Mouse (Mus musculus) spleen, adult 2 months (tissue): ENCODE measurements at regions not wholly inside any gene's neighbourhood (a gene's known extent, or its start where the extent isn't known, plus 50 kb on each side); places are given as distances from the start of the nearest gene placed in this dataset.

ENCODE experiments used
- DNase-seq, 2 experiments: peaks; one replicate each; pipeline versions ENCODE4 v3.0.0 to v3.0.0-alpha.2; 2012 to 2021; ENCODE audit warnings: low spot score in 2 of 2, low read depth in 1 of 2
- H3K27ac ChIP-seq: fragments of 200-500 bp; 2 replicates; pipeline ENCODE4 v1.5.1; 2012; ENCODE audit warnings: low read length, inconsistent platforms; ENCODE audit not compliant: insufficient read depth
- H3K27me3 ChIP-seq: fragments of 200-500 bp; 2 replicates; pipeline ENCODE4 v1.6.1; 2012; ENCODE audit warnings: mild to moderate bottlenecking, moderate library complexity, low read length, inconsistent platforms; ENCODE audit not compliant: control insufficient read depth, insufficient read depth
- H3K36me3 ChIP-seq: fragments of 200-500 bp; 2 replicates; pipeline ENCODE4 v1.6.1; 2012; ENCODE audit warnings: mild to moderate bottlenecking, low read length, inconsistent platforms; ENCODE audit not compliant: control insufficient read depth, insufficient read depth
- H3K4me1 ChIP-seq: fragments of 200-500 bp; 2 replicates; pipeline ENCODE4 v1.6.1; 2011; ENCODE audit warnings: inconsistent platforms; ENCODE audit not compliant: control insufficient read depth, insufficient read depth, insufficient read length
- H3K4me3 ChIP-seq: fragments of 200-500 bp; 2 replicates; pipeline ENCODE4 v1.5.1; 2011; ENCODE audit warnings: mild to moderate bottlenecking, inconsistent platforms; ENCODE audit not compliant: insufficient read depth, insufficient read length; ENCODE audit errors: extremely low read depth
- CTCF ChIP-seq: fragments of 200-500 bp; IDR thresholded peaks from 2 replicates; pipeline ENCODE4 v1.5.1; 2011; ENCODE audit warnings: mild to moderate bottlenecking, inconsistent platforms; ENCODE audit not compliant: insufficient read depth, insufficient read length, insufficient replicate concordance; ENCODE audit errors: extremely low read depth
- POLR2A ChIP-seq: fragments of 200-500 bp; IDR thresholded peaks from 2 replicates; pipeline ENCODE4 v1.6.1; 2011; ENCODE audit warnings: low read depth, low read length, inconsistent platforms
- WGBS: fragments of 180-500 bp; shearing (Covaris S2); methylation state at CpG from one replicate; pipeline ENCODE4 v1.1.7; 2018; 5-methylcytosine and 5-hydroxymethylcytosine counted together

GRCm38 (mm10) chr16:95827402-95827737, 125.5 kb downstream of the Ets2 start:
- no peaks in the 10 kb centered on the region for H3K27me3 ChIP-seq
- 7% methylated on average over 6 of the region's 6 CpGs for WGBS
- H3K27ac ChIP-seq, result peak overlapping the region; percentile 49
- no peak overlapping the region for H3K4me3 ChIP-seq
- DNase-seq, result peak; percentile 64 to 82
- H3K4me1 ChIP-seq, result peaks cover 7% of the 10 kb centered on the region; the same call in 1 of the 2 replicates
- TF ChIP-seq POLR2A (no peak), CTCF (no peak)
- H3K36me3 ChIP-seq, result no peaks in the 10 kb centered on the region

DNA sequence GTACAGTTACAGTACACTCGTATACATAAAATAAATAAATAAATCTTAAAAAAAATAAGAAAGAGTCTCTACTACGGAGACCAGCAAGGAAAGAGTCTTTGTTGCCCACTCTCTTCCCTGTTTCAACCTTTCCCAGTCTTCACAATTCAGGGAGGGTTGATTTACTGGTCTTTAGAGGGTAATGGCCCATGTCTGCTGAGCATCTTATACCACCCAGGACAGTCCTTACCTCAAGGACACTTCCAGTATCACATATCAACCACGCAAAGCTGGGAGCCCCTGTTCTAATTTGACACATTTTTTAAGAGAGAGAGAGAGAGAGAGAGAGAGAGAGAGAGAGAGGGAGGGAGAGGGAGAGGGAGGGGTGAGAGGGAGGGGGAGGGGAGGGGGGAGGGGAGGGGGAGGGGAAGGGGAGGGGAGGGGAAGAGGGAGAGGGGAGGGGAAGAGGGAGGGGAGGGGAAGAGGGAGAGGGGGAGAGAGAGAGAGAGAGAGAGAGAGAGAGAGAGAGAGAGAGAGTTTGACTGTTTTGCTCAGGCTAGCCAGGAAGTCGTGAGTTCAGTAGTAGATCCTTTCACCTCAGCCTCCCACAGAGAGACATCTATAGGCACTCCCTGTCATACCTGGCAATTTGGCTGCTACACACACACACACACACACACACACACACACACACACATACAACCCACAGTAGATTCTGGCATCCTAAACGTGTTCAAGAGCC, 125.0 kb downstream of the Ets2 start:
- WGBS, result 45% methylated on average over 5 of the region's 5 CpGs
- peak overlapping the region; percentile 49 for H3K27ac ChIP-seq

GRCm38 (mm10) chr16:95825723-95826122, 123.8 kb downstream of the Ets2 start:
- WGBS, result 49% methylated on average over 5 of the region's 5 CpGs
- TF ChIP-seq POLR2A, result no peak
- TF ChIP-seq CTCF, result no peak
- peaks cover 10% of the 10 kb centered on the region; the same call in 1 of the 2 replicates for H3K4me1 ChIP-seq
- no peaks in the 10 kb centered on the region for H3K36me3 ChIP-seq
- no peaks in the 10 kb centered on the region for H3K27me3 ChIP-seq
- DNase-seq, result no peak
- H3K27ac ChIP-seq, result no peak overlapping the region
- no peak overlapping the region for H3K4me3 ChIP-seq

More for the DNA sequence above, 125.0 kb downstream of the Ets2 start:
- TF ChIP-seq POLR2A, result no peak
- TF ChIP-seq CTCF, result no peak
- Histone ChIP-seq H3K4me1 (peaks cover 7% of the 10 kb centered on the region; the same call in 1 of the 2 replicates), H3K36me3 (no peaks in the 10 kb centered on the region), H3K4me3 (no peak overlapping the region), H3K27me3 (no peaks in the 10 kb centered on the region)
- no peak for DNase-seq

DNA sequence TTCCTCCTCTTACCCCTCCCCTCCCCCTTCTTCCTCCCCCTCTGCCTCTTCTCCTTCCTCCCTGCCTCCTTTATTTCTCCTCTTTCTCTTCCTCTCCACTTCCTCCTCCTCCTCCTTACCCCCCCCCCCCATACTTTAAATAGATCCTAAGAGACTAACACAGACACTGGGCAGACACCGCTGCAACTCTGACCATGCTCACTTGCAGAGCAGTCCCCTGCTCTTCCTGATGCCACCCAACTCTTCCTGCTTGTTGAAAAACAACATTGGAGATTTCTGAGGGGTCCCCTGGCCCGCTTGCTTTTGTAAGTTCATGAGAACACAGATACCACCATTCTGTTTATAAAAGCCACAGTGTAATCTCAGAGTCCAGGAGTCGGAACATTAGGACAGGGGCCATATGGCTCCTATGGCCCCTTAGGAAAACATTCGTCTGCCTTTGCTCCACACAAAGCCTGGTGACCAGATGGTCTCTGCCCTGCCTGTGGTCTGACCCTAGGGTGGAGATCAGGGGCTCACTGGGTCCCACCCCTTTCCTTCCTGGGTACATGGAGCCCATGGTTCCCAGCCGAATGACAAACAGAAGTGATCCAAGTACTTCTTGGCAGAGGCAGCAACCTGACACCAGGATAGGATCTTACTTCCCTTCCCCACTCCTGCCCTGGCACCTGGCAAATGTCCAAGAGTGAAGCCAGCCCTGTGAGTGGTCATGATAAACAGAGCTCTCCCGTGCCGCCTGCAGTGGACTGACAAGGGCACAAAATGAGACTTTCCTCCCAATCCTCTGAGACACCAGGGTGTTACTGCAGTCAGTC, 123.1 kb downstream of the Ets2 start:
- H3K4me3 ChIP-seq, result no peak overlapping the region

GRCm38 (mm10) chr16:95823803-95824202, 121.9 kb downstream of the Ets2 start:
- no peak overlapping the region for H3K27ac ChIP-seq
- no peaks in the 10 kb centered on the region for H3K27me3 ChIP-seq
- no peak overlapping the region for H3K4me3 ChIP-seq
- H3K4me1 ChIP-seq, result peaks cover 10% of the 10 kb centered on the region; the same call in 1 of the 2 replicates
- WGBS, result 75% methylated on average over 6 of the region's 6 CpGs
- no peak for DNase-seq
- TF ChIP-seq POLR2A, result no peak
- TF ChIP-seq CTCF, result no peak
- H3K36me3 ChIP-seq, result no peaks in the 10 kb centered on the region

More for the DNA sequence above, 123.1 kb downstream of the Ets2 start:
- no peak for TF ChIP-seq POLR2A
- no peak for TF ChIP-seq CTCF
- Histone ChIP-seq H3K27me3 (no peaks in the 10 kb centered on the region), H3K27ac (no peak overlapping the region), H3K36me3 (no peaks in the 10 kb centered on the region), H3K4me1 (peaks cover 10% of the 10 kb centered on the region; the same call in 1 of the 2 replicates)
- no peak for DNase-seq
- 19% methylated on average over 7 of the region's 7 CpGs for WGBS

GRCm38 (mm10) chr16:95821080-95821479, 119.2 kb downstream of the Ets2 start:
- Histone ChIP-seq H3K27ac (peak overlapping the region; percentile 22; the same call in 1 of the 2 replicates), H3K4me1 (peaks cover 5% of the 10 kb centered on the region; the same call in 1 of the 2 replicates), H3K27me3 (no peaks in the 10 kb centered on the region), H3K36me3 (no peaks in the 10 kb centered on the region), H3K4me3 (no peak overlapping the region)
- no peak for DNase-seq
- TF ChIP-seq CTCF (no peak), POLR2A (no peak)
- 10% methylated on average over 7 of the region's 7 CpGs for WGBS
